Mouse (Mus musculus) cortical plate, adult 2 months (tissue): Measurements from ENCODE around the gene Cntrob. TPM values are rescaled to one million over a fixed set of nuclear protein-coding genes. Genes with fewer than 3 reads are reported as not detected.

Experiments
- H3K27ac ChIP-seq: fragments of 200-500 bp; 2 replicates; pipeline ENCODE4 v1.5.1; 2012; ENCODE audit warnings: low read length, control low read depth, inconsistent platforms; ENCODE audit not compliant: insufficient read depth
- H3K4me1 ChIP-seq: fragments of 200-500 bp; 2 replicates; pipeline ENCODE4 v1.6.1; 2011; ENCODE audit warnings: low read length; ENCODE audit not compliant: control insufficient read depth, insufficient read depth
- H3K4me3 ChIP-seq: fragments of 200-500 bp; 2 replicates; pipeline ENCODE4 v1.5.1; 2011; ENCODE audit warnings: mild to moderate bottlenecking, low read length, control low read depth; ENCODE audit not compliant: insufficient read depth
- CTCF ChIP-seq: fragments of 200-500 bp; IDR thresholded peaks from 2 replicates; pipeline ENCODE4 v1.5.1; 2011; ENCODE audit warnings: mild to moderate bottlenecking, control low read depth, low read length; ENCODE audit not compliant: insufficient read depth; ENCODE audit errors: extremely low read depth
- POLR2A ChIP-seq: fragments of 200-500 bp; IDR thresholded peaks from 2 replicates; pipeline ENCODE4 v1.6.1; 2011; ENCODE audit warnings: mild to moderate bottlenecking, low read length, control low read depth; ENCODE audit not compliant: insufficient read depth; ENCODE audit errors: extremely low read depth
- polyA plus RNA-seq: library from polyadenylated mRNA; depleted of rRNA; stranded (reverse); fragments of >200 nt; gene quantifications from 2 replicates; pipeline ENCODE4 v1.2.3, GENCODE M21; 2012; rRNA removed

Cntrob gene
- 25.4 and 32.3 TPM in 2 replicates for polyA plus RNA-seq

DNA sequence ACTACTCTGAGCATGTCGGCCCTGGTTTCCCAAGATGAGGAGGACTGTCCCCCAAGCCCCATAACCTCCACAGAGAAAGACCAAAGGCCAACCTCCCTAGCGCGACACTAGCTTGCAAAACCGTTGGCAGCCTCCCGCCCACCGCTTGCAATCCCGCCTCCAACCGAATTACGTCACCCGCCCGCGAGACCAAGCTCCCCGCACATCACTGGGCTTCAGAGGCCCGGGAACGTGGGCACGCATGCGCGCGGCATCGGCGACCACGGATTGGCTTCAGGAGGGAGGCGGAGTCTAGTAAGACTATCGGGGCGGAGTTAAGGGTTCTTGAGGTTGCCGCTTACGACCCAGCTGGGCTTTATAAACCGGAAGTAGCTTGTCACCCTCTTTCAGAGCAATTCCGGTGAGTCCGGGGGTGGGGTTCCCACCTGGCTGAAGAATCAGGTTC lies at the start of gene Cntrob, which contains the start of gene Trappc1:
TSS of gene Cntrob (minus strand) at position 109 of the 445 bp plus-strand sequence.
TSS of gene Trappc1 (plus strand) at position 314 of the 445 bp plus-strand sequence.
- peak within 1 kb of the TSS; percentile 73 for H3K4me3 ChIP-seq
- peak within 1 kb of the TSS; percentile 41; the same call in 1 of the 2 replicates for H3K27ac ChIP-seq
- peaks cover 4% of the 10 kb centered on the region; the same call in 1 of the 2 replicates for H3K4me1 ChIP-seq
- no peak for TF ChIP-seq CTCF
- TF ChIP-seq POLR2A, result peak; percentile 92

DNA sequence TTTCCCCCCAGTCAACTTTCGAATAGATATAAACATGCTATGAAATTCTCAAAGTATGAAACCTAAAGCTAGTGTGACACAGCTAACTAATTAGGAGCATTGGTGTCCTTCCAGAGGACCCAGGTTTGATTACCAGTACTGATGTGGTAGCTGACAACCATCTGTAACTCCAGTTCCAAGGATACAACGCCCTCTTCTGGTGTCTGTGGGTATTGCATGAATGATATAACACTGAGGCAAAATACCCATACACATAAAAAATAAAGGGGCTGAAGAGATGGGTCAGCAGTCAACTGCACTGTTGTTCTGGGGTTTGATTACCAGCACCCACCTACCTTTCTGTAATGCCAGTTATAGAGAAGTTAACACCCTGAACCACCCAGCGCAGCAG lies 49.2 kb upstream of the Cntrob start:
- H3K4me1 ChIP-seq, result peaks cover 3% of the 10 kb centered on the region
- H3K4me3 ChIP-seq, result no peak overlapping the region
- H3K27ac ChIP-seq, result no peak overlapping the region
- TF ChIP-seq CTCF, result peak; percentile 21; the same call in 1 of the 2 replicates
- no peak for TF ChIP-seq POLR2A

DNA sequence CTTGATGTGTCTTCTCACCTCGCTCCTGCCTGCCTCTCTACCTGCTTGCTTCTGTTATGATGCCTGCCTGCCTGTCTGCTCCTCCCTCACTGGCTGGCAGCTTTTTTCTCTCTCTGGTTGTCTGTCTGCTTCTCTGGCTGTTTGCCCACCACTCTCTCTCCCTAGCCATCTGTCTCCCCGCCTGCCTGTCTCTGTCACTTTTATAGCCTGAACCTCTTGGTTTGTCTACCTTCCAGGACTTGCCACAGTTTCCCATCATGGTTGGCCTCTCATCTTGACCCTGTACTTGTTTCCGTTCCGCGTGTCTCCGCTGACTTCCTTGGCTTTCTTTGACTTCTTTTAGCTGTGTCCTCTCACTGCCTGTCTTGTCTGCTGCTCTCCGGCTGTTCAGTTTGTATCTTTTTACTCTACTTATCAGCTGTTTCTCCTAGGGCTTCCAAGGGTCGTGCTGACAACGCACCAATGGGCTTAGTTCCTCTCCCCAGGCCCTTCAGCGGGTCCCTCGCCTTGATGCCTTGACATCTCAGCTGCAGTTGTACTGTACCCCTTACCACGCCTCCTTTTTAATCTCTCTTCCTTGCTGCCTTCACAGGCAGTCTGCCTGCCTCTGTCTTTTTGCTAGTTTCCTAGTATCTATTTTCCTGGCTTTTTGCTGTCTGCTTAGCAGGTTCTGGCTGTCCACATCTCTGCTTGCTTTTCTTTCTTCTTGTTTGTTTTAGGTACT lies 48.6 kb upstream of the Cntrob start:
- H3K27ac ChIP-seq, result no peak overlapping the region
- H3K4me1 ChIP-seq, result peaks cover 3% of the 10 kb centered on the region
- TF ChIP-seq CTCF, result no peak
- no peak for TF ChIP-seq POLR2A
- no peak overlapping the region for H3K4me3 ChIP-seq

DNA sequence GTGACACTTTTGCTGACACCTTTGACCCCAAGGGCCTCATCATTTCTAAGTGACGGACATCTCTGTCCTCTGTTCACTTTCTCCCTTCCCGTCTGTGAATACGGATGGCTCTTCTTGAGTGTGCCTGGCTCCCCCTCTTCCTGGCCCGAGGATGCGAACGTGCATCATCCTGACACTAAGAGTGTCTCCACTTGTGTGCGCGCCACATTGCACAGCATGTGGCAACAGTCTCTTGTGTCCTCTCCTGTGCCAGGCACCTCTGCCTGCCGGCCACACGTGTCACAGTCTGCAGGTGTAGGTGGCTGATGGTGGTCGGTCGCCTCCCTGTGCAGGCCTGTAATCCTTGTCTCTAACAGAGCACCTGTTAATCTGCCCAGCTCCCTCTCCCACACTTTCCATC lies 48.0 kb upstream of the Cntrob start:
- H3K4me3 ChIP-seq, result no peak overlapping the region
- TF ChIP-seq POLR2A (no peak), CTCF (no peak)
- peaks cover 3% of the 10 kb centered on the region for H3K4me1 ChIP-seq
- no peak overlapping the region for H3K27ac ChIP-seq

DNA sequence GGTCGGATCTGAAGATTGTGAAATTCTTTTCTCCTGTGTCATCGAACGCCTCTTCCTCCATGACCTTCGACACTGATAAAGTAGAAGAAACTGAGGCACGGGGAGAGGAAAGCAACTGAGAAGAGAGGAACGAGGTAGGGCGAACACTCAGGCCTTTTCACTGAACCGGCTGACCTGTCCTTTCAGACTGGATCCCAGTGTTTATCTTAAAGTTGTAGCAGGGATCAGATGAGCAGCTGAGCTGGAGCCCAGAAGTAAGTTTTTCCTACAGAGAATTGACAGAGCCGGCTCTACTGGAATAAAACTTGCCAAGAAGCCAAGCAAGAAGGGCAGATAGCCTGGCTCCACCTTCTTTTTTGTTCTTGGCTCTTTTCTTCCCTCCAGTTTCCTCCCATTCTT lies 47.2 kb upstream of the Cntrob start:
- Histone ChIP-seq H3K27ac (0 out of 2 replicates have a peak overlapping the region, but pooled peaks have one; percentile 24), H3K4me3 (no peak overlapping the region), H3K4me1 (peaks cover 5% of the 10 kb centered on the region)
- TF ChIP-seq POLR2A, result no peak
- no peak for TF ChIP-seq CTCF

DNA sequence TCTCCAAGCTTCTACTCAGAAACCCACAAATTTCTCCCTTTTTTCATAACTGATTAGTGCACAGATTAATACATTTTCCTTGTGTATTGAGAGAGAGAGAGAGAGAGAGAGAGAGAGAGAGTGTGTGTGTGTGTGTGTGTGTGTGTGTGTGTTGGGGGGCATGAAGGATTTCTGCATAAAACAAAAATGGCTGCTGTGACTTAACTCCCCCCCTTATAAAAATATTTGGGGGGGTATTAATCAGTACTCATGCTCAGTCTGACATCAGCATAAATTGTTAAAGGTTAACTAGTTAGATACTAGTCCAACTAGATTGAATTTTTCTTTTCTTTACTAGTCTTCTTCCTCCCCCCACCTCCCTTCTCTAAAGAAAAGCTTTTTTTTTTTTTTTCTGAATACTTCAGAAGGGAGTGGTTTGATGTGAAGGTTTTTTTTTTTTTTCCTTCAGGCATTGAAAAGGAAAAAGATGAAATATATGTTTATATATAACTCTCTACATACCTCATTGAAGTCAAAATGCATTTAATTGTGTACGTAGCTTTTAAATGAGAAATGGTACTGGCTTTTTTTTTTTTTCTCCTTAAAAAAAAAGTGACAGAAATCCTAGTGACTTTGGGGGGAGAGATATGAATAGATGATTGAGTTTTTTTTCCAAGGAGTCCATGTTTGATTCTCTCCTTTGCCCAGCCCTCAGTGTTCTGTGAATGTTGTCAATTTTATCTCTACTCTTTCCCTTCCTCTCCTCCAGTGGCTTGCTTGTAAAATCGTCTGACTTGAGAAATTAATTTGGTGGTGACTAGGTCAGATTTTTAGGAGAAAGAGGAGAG lies 46.6 kb upstream of the Cntrob start:
- 0 out of 2 replicates have a peak overlapping the region, but pooled peaks have one; percentile 24 for H3K27ac ChIP-seq
- TF ChIP-seq POLR2A (no peak), CTCF (no peak)
- H3K4me3 ChIP-seq, result no peak overlapping the region
- peaks cover 10% of the 10 kb centered on the region for H3K4me1 ChIP-seq

DNA sequence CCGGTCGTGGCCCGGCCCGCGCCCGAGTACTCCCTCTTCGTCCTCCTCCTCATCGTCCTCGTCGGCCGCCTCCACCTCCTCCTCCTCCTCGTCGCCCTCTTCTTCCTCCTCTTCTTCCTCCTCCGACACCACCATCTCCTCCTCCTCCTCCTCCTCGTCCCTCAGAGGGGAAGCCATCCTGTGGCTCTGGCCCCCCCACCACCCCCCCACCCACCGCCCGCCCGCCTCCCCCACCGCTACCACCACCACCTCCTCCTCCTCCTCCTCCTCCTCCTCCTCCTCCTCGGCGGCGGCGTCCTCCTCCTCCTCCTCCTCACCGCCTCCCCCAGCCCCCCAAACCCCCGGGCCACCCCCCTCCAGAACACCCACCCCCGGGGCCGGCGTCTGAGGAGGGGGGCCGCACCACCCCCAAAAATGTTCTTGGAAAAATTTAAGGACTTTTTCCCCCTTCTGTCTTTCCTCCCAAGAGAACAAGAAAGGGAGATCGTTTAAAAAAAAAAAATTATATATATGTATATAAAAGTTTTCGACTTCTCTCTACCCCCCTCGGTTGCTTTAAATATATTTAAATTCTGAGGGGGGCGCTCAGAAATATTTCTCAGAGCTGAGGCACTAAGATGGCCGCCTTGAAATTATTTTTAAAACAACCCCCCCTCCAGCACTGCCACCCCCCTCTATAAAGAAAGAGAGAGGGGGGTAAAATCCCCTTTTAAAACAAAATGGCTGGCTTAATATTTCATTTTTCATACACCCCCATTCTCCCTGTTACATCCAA lies 45.8 kb upstream of the Cntrob start, which contains the start of gene Chd3:
TSS of gene Chd3 (minus strand) at position 192 of the 775 bp plus-strand sequence.
- no peak for TF ChIP-seq POLR2A
- TF ChIP-seq CTCF, result no peak
- Histone ChIP-seq H3K4me3 (peak within 1 kb of the TSS; percentile 88), H3K27ac (peak within 1 kb of the TSS; percentile 94), H3K4me1 (peaks cover 14% of the 10 kb centered on the region)

DNA sequence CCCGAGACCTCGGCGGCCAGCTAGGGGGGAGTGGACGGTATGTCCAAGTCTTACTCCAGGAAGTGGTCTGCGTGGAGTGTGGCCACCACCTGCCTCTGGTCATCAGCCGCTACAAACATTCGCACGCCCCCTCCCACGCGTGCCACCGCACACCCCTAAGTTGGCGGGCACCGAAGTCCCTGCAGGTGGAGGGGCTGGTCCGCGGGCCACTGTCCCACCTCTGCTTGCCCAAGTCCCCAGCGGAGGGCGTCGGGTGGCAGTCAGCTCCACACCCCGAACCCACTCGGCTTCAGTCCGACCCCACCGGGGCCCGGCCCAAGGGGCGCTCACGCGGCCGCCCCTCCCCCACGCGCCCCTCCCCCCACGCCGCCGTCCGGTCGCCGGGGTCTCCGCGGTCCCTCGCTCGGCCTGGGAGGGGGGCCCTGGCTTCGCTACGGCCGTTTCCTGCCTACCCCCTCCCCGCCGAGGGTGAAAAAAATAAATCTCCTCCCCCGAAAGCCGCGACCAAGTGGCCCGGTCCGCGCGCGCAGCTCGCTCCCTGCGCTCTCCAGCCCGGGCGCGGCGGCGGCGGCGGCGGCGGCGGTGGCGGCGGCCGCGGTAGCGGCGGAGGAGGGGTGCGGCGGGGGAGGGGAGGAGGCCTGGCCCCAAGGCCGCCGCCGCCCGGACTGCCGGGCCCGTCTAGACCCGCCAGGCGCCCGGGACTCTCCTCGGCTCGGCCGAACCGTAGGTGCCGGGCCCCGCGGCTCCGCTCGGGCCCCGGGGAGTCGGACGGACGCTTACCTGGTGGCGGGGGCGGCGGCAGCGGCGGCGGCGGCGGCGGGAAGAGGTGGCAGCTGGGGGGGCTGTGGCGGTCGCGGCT lies 45.0 kb upstream of the Cntrob start:
- TF ChIP-seq POLR2A (no peak), CTCF (no peak)
- peaks cover 16% of the 10 kb centered on the region for H3K4me1 ChIP-seq
- peak overlapping the region; percentile 94 for H3K27ac ChIP-seq
- H3K4me3 ChIP-seq, result peak overlapping the region; percentile 88
